Mouse (Mus musculus) megakaryocyte, adult 5-6 weeks (primary cell): Measurements from ENCODE around the gene Gpkow. TPM values are rescaled to one million over a fixed set of nuclear protein-coding genes. Genes with fewer than 3 reads are reported as not detected.
A peak's percentile ranks its signal among the peaks of the same experiment; 100 is the strongest.
"Not testable (repeated sequence)": the region's sequence is repeated elsewhere in the genome, so short reads cannot be mapped to it uniquely, and the experiment has no call there.

ENCODE experiments used
- ATAC-seq: 2 replicates; pipeline ENCODE4 v1.8.0; 2016; ENCODE audit warnings: mild to moderate bottlenecking, inconsistent platforms; ENCODE audit not compliant: poor library complexity, severe bottlenecking
- total RNA-seq, 2 experiments: library from RNA; stranded (forward) in 1 of 2; stranded (reverse) in 1 of 2; fragments of 153-499, 151-499 nt in 1 of 2; fragments of 221-1000, 200-1000 nt in 1 of 2; gene quantifications; 2 replicates each; pipeline versions ENCODE4 v1.2.3 to v1.2.4; 2015 to 2017

Gene Gpkow
- total RNA-seq, 2 experiments from 2014 or later, result 24.2 to 25.7 TPM

- ATAC-seq, result no peak
These were observed 16.1 kb upstream of the Gpkow start, which contains the start of gene Magix for GRCm38 (mm10) chrX:7680864-7681263. Gene Magix (minus strand): TSS chrX:7681251.

GRCm38 (mm10) chrX:7688321-7688720 lies 8.6 kb upstream of the Gpkow start:
- no peak for ATAC-seq

GRCm38 (mm10) chrX:7690486-7690885 lies 6.4 kb upstream of the Gpkow start:
- ATAC-seq, result no peak

- ATAC-seq, result peak; percentile 46
These were observed 4.1 kb upstream of the Gpkow start for GRCm38 (mm10) chrX:7692862-7693261.

DNA sequence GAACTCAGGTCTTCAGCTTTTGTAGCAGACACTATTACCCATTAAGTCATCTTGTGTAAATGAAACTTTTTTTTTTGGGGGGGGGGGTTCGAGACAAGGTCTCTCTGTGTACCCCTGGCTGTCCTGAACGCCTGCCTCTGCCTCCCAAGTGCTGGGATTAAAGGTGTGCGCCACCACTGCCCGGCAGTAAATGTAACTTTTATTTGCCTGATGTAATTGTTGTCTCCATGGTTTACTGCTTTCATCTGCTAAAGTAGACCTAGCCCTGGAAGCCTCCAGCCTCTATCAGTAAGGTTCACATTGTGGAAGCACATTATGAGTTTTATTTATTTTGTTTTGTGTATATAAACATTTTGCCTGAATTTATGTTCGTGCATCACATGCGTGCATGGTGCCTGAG lies 411 bp upstream of the Gpkow start:
- no peak for ATAC-seq

GRCm38 (mm10) chrX:7713764-7714134 lies 16.8 kb downstream of the Gpkow start:
- ATAC-seq, result not testable (repeated sequence)

DNA sequence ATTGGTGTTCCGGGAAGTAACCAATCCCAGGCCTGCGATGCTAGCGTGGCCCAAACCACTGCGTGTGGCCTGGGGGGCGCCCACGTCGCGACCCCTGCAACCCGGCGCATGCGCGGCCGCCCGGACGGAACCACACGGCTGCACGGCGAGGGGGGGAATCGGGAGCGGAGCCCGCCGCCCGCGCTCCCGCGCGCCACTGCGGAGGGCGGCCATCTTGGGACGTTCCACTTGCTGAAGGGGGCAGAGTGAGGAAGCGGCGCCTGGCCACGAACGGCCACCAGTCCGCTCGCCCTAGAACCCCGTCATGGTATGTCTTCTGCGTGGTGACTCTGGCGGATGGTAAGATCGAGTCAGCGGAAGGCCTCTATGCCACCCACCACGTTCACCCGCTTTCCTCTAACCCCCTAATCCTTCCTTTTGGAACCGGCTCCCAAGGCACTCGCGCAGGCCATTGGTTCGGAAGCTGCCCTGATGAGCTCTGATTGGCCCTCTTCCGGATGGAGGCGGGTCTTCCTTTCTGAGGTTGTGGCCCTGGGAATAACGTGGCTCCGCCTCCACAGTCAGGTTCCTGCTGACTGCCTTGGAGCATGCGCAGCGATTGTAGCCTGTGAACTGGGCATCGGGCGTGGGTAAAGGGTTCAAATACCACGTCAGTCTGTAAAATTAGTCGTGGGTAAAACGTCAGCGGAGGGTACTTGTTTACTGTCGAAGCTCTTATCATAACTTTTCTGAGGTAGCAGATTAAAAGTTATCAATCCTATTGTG lies 17.4 kb downstream of the Gpkow start, which contains the start of gene Wdr45:
Gene Wdr45 (plus strand): TSS at position 199 of the 765 bp plus-strand sequence.
- peak; percentile 99 for ATAC-seq

DNA sequence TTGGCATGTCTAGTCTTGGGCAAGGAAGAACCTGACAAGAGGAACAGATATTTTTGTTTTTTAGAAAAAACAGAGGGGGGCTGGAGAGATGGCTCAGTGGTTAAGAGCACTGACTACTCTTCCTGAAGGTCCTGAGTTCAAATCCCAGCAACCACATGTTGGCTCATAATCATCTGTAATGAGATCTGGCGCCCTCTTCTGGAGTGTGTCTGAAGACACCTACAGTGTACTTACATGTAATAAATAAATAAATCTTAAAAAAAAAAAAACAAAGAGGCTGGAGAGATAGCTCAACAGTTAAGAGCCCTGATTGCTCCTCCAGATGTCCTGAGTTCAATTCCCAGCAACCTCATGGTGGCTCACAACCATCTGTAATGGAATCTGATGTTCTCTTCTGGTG lies 19.1 kb downstream of the Gpkow start:
- not testable (repeated sequence) for ATAC-seq

GRCm38 (mm10) chrX:7721514-7722281 lies 24.8 kb downstream of the Gpkow start, which contains the start of gene Gm45208:
Gene Gm45208 (plus strand): TSS chrX:7722245.
- ATAC-seq, result peak; percentile 100

DNA sequence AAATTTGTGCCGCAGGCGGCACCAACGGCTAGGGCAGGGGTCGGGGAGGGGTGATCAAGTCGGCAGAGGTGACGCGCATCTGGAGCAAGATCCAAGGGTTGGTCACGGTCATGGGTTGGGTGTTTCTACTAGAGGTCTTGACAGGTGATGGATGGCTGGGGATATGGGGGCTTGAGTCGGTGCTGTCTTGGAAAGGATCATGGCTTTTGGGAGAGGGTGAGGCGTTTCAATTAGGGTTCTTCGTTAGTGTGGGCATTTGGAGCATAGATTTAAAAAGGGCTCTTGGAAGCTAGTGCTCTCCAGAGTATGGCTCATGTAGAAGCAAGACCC lies 25.3 kb downstream of the Gpkow start:
- ATAC-seq, result no peak

DNA sequence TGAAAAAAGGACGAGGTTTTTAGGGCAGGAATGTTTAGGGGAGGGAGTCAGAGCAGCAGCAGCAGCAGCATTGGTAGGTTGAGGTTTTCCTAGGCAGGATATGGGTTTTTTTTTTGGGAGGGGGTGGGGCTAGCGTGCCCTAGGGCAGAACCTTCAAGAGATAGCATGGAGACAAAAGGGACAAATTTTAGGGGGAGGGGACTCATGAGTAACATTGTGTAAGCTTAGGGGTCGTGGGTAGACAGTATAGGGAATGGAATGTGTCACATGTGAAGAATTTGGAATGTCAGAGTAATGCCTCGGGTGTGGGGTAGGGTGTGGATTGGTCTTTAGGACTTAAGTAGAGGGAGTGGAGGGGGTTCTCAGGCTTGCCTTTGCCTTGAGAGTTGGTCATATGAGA lies 25.8 kb downstream of the Gpkow start:
- no peak for ATAC-seq

GRCm38 (mm10) chrX:7724135-7724534 lies 27.2 kb downstream of the Gpkow start:
- no peak for ATAC-seq

DNA sequence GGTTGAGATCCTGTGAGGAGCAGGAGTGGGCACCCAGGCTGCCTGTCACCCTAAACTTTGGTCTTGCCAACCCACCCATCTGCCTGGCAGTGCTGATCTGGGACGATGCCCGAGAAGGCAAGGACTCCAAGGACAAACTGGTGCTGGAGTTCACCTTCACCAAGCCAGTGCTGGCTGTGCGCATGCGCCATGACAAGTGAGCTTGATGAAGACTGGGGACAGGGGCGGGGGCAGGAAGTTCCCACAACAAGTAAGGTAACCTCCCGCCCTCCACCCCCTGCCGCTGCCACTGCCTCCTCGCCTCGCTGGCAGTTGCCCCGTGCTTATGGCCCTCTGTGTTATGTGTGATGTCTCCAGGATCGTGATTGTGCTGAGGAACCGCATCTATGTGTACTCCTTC lies 28.9 kb downstream of the Gpkow start:
- ATAC-seq, result no peak

DNA sequence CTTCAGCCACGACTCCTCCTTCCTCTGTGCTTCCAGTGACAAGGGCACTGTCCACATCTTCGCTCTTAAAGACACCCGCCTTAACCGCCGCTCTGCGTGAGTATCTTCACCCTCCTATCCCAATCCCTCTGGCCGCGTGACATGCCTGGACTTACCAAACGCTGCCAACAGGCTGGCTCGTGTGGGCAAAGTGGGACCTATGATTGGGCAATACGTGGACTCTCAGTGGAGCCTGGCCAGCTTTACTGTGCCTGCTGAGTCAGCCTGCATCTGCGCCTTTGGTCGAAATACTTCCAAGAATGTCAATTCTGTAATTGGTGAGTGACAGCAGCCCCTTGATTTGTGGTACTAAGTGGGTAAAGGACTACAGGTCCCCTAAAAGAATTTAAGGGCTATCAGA lies 30.2 kb downstream of the Gpkow start:
- ATAC-seq, result no peak

GRCm38 (mm10) chrX:7728215-7728921 lies 31.4 kb downstream of the Gpkow start, which contains the start of gene Praf2:
Gene Praf2 (plus strand): TSS chrX:7728439.
- peak; percentile 97 for ATAC-seq

DNA sequence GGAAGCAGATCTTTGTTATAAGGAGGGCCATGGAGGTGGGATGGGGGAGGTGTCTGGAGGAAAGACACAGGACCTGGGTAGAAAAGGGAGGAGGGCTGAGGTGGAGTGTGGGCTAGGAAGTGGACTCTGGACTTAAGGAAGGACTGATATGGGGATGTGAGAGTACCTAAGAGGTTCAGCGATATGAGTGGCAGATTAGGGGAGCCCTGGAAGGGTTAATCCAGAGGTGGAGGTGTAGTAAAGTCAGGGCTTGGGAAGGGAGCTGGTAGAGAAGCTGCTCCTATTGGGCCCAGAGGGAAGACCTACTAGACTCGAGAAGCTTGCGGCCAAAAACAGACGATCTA lies 32.0 kb downstream of the Gpkow start:
- ATAC-seq, result no peak

- ATAC-seq, result peak; percentile 100
These were observed 36.7 kb downstream of the Gpkow start for GRCm38 (mm10) chrX:7733571-7734156.

DNA sequence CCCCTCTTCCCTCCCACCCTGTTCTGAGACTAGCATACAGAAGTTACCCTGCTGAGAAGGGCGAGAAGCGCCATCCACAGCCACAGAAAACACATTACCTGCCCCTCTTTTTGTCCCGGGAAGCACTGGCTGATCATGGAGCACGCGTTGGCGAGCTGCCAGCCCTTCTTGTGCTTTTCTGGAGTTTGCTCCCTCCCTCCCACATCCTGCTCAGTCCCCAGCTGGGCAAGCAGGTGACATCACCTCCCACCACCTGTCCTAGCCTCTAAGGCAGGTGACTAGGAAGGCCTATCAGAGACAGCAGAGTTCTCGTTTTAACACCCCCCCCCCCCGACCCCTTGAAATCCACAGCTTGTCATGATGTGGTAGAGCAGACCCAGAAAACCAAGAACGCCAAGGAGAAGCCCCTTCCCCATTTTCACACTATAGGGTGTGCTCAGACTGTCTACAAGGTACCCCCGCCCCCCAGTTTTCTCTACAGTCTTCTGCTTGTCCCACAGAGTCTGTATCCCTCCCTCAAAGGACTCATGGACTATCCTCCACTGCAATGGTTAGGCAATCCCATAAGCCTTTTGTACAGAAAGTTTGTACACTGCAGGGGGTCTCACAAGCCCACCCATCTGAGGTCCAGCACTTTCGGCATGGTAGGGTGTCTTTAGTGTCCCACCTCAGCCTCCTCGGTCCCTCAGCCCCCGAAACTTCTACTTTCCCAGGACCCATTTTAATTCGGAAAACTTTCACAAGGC lies 42.6 kb downstream of the Gpkow start:
- no peak for ATAC-seq

DNA sequence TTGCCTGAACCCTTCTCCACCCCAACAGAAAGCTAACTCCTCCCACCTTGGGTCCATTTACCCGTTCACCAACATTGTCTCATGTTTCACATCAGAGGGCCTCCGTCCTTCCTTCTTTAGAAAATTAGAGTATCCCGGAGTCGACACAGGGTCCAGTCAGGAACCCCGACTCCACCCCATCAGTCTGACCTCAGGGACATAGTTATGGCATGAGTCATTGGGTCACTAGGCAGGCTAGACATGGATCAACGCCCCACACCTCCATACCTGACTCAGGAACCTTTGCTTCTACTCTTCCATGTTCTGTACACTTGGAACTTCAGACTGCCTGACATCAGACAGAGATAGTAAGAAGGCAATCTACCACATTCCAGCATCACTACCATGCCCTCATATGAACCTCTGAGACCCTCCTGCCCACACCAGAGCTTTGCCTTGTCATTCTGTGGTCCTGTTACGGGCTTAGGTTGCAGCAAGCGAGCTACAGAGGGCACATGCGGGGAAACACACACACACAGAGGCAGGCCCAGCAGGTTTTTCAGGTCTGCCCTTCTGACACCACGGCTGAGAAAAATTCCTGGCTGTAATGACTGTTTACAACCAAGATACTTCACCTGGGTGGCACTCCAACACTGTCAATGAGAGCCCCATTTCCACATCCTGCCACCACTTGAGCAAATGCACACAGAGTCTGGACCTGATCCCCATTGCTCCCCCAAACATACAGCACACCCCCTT lies 43.3 kb downstream of the Gpkow start:
- ATAC-seq, result no peak

- no peak for ATAC-seq
These were observed 44.2 kb downstream of the Gpkow start for GRCm38 (mm10) chrX:7741103-7741502.
